Mouse (Mus musculus) forelimb bud, embryonic 11.5 days (tissue): ENCODE results near the gene Ick.

Source experiments
- DNase-seq: peaks from one replicate; pipeline ENCODE4 v3.0.0-alpha.2; 2012; ENCODE audit warnings: low read depth, low spot score

Ick gene

GRCm38 (mm10) chr9:78104973-78105372 lies 4.0 kb upstream of the Ick start:
- no peak for DNase-seq

- no peak for DNase-seq
Measured at GRCm38 (mm10) chr9:78105501-78105932, 3.5 kb upstream of the Ick start.

- no peak for DNase-seq
Measured at GRCm38 (mm10) chr9:78106821-78107220, 2.2 kb upstream of the Ick start.

- no peak for DNase-seq
Measured at GRCm38 (mm10) chr9:78107582-78107911, 1.4 kb upstream of the Ick start.

- peak; percentile 78 for DNase-seq
Measured at GRCm38 (mm10) chr9:78107912-78108795, 838 bp upstream of the Ick start.

GRCm38 (mm10) chr9:78109656-78110055 lies 664 bp downstream of the Ick start:
- DNase-seq, result no peak

- no peak for DNase-seq
Measured at GRCm38 (mm10) chr9:78111456-78111855, 2.5 kb downstream of the Ick start.

GRCm38 (mm10) chr9:78112770-78113537 lies 4.0 kb downstream of the Ick start:
- DNase-seq, result peak; percentile 91

- DNase-seq, result peak; percentile 35
Measured at GRCm38 (mm10) chr9:78113538-78113885, 4.5 kb downstream of the Ick start.

- no peak for DNase-seq
Measured at GRCm38 (mm10) chr9:78115746-78116145, 6.8 kb downstream of the Ick start.

GRCm38 (mm10) chr9:78117690-78118089 lies 8.7 kb downstream of the Ick start:
- DNase-seq, result no peak

- DNase-seq, result no peak
Measured at GRCm38 (mm10) chr9:78121358-78121757, 12.4 kb downstream of the Ick start.

GRCm38 (mm10) chr9:78121985-78122384 lies 13.0 kb downstream of the Ick start:
- no peak for DNase-seq

- no peak for DNase-seq
Measured at GRCm38 (mm10) chr9:78122939-78123712, 14.1 kb downstream of the Ick start.

GRCm38 (mm10) chr9:78124297-78124696 lies 15.3 kb downstream of the Ick start:
- no peak for DNase-seq

- DNase-seq, result no peak
Measured at GRCm38 (mm10) chr9:78126007-78126406, 17.0 kb downstream of the Ick start.

- DNase-seq, result no peak
Measured at GRCm38 (mm10) chr9:78126643-78127042, 17.7 kb downstream of the Ick start.

GRCm38 (mm10) chr9:78135658-78136057 lies 26.7 kb downstream of the Ick start:
- no peak for DNase-seq

GRCm38 (mm10) chr9:78138044-78138676 lies 29.2 kb downstream of the Ick start:
- DNase-seq, result no peak

- no peak for DNase-seq
Measured at GRCm38 (mm10) chr9:78139463-78139862, 30.5 kb downstream of the Ick start.

- DNase-seq, result no peak
Measured at GRCm38 (mm10) chr9:78146099-78146498, 37.1 kb downstream of the Ick start.

GRCm38 (mm10) chr9:78146627-78147026 lies 37.6 kb downstream of the Ick start:
- no peak for DNase-seq
